Mouse (Mus musculus): ENCODE data around the gene Lmbr1. TPM values are rescaled to one million over a fixed set of nuclear protein-coding genes. Genes with fewer than 3 reads are reported as not detected.

Gene Lmbr1
- total and polyA plus RNA-seq, 3 experiments: not detected

- Histone ChIP-seq H3K9me3 (replicated peaks; ENCODE audit: low read length) (no peaks in the 10 kb centered on the region), H3K36me3 (replicated peaks in 1 of 2; ENCODE audit: control insufficient read depth in 1 of 2, insufficient read depth in 1 of 2, low read length in 1 of 2) (no peaks in the 10 kb centered on the region), H3K27ac (ENCODE audit: insufficient read depth, low read depth) (no peak overlapping the region), H3K27me3 (replicated peaks) (no peaks in the 10 kb centered on the region), H3K79me2 (replicated peaks; ENCODE audit: control insufficient read depth, extremely low read depth, insufficient read depth, poor library complexity, severe bottlenecking) (no peaks in the 10 kb centered on the region), H3K4me1 (ENCODE audit: control insufficient read depth in 1 of 2, insufficient read depth in 2 of 2) (no peaks in the 10 kb centered on the region), H3K4me3 (replicated peaks in 1 of 3; ENCODE audit: low read depth in 2 of 3, low read length in 2 of 3, poor library complexity in 1 of 3) (no peak overlapping the region), H3K4me2 (ENCODE audit: insufficient read depth, low read depth, poor library complexity, severe bottlenecking) (no peak overlapping the region), H3K9ac (ENCODE audit: insufficient read depth, low read depth) (no peak overlapping the region)
- DNase-seq (ENCODE audit: extremely low read depth): no peak
- in situ Hi-C loops (cut with MboI; ENCODE audit: low pct_ligation_motif_present, low pct_unique_long_range_greater_than_20kb, low sequenced_read_pairs): no loop called here
- TF ChIP-seq JUND (conservative IDR thresholded peaks at IDR 0.05; ENCODE audit: low read depth, low read length): no peak
- TF ChIP-seq GABPA (IDR thresholded peaks at IDR 0.05; ENCODE audit: insufficient replicate concordance, low read depth, low read length): no peak
- no peak for TF ChIP-seq SIN3A (IDR thresholded peaks at IDR 0.05; ENCODE audit: low read length)
- no peak for TF ChIP-seq IRF4 (IDR thresholded peaks at IDR 0.05; ENCODE audit: low read depth, low read length)
- no peak for TF ChIP-seq BHLHE40 (IDR thresholded peaks at IDR 0.05; ENCODE audit: low read depth, low read length)
- TF ChIP-seq UBTF (IDR thresholded peaks at IDR 0.05; ENCODE audit: low read depth, low read length): no peak
- TF ChIP-seq MEF2A (IDR thresholded peaks at IDR 0.05; ENCODE audit: borderline replicate concordance, low read depth, low read length): no peak
- no peak for TF ChIP-seq ETS1 (conservative IDR thresholded peaks at IDR 0.05; ENCODE audit: low read depth, low read length)
- no peak for TF ChIP-seq USF2 (conservative IDR thresholded peaks at IDR 0.05; ENCODE audit: low read depth, low read length)
- no peak for TF ChIP-seq TCF12 (IDR thresholded peaks at IDR 0.05; ENCODE audit: low read depth, low read length)
- TF ChIP-seq HCFC1 (IDR thresholded peaks at IDR 0.05; ENCODE audit: low read depth, low read length): no peak
- dilution Hi-C loops (cut with MboI; ENCODE audit: extremely low pct_ligation_motif_present, extremely low pct_unique_long_range_greater_than_20kb, low sequenced_read_pairs): no loop called here
These were observed 446 bp downstream of the Lmbr1 start for GRCm38 (mm10) chr5:29377590-29378297.

DNA sequence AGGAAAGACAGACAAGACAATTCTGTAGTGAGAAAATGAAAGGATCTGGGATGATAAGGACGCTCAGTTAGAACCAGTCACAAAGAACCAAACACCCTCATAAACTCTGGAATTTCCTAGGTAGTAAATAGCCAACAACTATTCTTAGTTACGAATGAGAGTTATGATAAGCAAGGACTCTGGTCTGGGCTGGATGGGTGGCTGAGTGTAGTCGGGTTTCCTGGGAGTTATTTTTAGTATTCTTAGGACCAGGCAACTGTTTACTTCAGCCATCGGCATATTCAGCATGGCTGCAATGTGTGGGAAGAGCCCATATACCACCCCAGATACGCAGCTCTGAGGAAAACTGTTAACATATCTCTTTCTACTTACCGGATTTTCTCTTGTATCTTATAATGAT, 14.7 kb downstream of the Lmbr1 start:
- in situ Hi-C loops (cut with MboI; ENCODE audit: low pct_ligation_motif_present, low pct_unique_long_range_greater_than_20kb, low sequenced_read_pairs): no loop called here
- TF ChIP-seq SIN3A (IDR thresholded peaks at IDR 0.05; ENCODE audit: low read length): no peak
- no peak for TF ChIP-seq RAD21 (IDR thresholded peaks at IDR 0.05; ENCODE audit: low read depth, low read length)
- no peak for TF ChIP-seq GABPA (IDR thresholded peaks at IDR 0.05; ENCODE audit: insufficient replicate concordance, low read depth, low read length)
- no peak for TF ChIP-seq BHLHE40 (IDR thresholded peaks at IDR 0.05; ENCODE audit: low read depth, low read length)
- no peak for TF ChIP-seq RCOR1 (conservative IDR thresholded peaks at IDR 0.05; ENCODE audit: low read depth, low read length)
- TF ChIP-seq PAX5 (IDR thresholded peaks at IDR 0.05; ENCODE audit: low read length): no peak
- no peaks in the 10 kb centered on the region for H3K27me3 ChIP-seq (replicated peaks)
- H3K79me2 ChIP-seq (replicated peaks; ENCODE audit: control insufficient read depth, extremely low read depth, insufficient read depth, poor library complexity, severe bottlenecking): no peaks in the 10 kb centered on the region
- no peak overlapping the region for H3K4me3 ChIP-seq (replicated peaks in 1 of 3; ENCODE audit: low read depth in 2 of 3, low read length in 2 of 3, poor library complexity in 1 of 3)
- dilution Hi-C loops (cut with MboI; ENCODE audit: extremely low pct_ligation_motif_present, extremely low pct_unique_long_range_greater_than_20kb, low sequenced_read_pairs): no loop called here
- H3K9me3 ChIP-seq (replicated peaks; ENCODE audit: low read length): no peaks in the 10 kb centered on the region
- H3K9ac ChIP-seq (ENCODE audit: insufficient read depth, low read depth): no peak overlapping the region
- no peaks in the 10 kb centered on the region for H3K36me3 ChIP-seq (replicated peaks in 1 of 2; ENCODE audit: control insufficient read depth in 1 of 2, insufficient read depth in 1 of 2, low read length in 1 of 2)
- DNase-seq (ENCODE audit: extremely low read depth): no peak
- H3K27ac ChIP-seq (ENCODE audit: insufficient read depth, low read depth): no peak overlapping the region
- no peak overlapping the region for H3K4me2 ChIP-seq (ENCODE audit: insufficient read depth, low read depth, poor library complexity, severe bottlenecking)
- H3K4me1 ChIP-seq (ENCODE audit: control insufficient read depth in 1 of 2, insufficient read depth in 2 of 2): peaks cover 2 to 3% of the 10 kb centered on the region in 2 experiments; a peak in 2 of 4 replicates

Data from CH12.LX (cell line).